Mouse (Mus musculus) mouse embryonic stem cell (cell line): Measurements from ENCODE around the gene Wdr49.
"Not testable (repeated sequence)": the region's sequence is repeated elsewhere in the genome, so short reads cannot be mapped to it uniquely, and the experiment has no call there.

Experiments used
- in situ Hi-C, 2 experiments: fragments of 300-500 bp; cut with MboI; formaldehyde crosslinking; loops; 1 replicate in 1 of 2; 3 replicates in 1 of 2; pipeline ENCODE4 v1.14.3; 2019 to 2020; ENCODE audit warnings: low sequenced_read_pairs in 2 of 2, low pct_unique_long_range_greater_than_20kb in 1 of 2, mixed read lengths in 1 of 2; ENCODE audit not compliant: unreplicated experiment in 1 of 2

Wdr49 gene

DNA sequence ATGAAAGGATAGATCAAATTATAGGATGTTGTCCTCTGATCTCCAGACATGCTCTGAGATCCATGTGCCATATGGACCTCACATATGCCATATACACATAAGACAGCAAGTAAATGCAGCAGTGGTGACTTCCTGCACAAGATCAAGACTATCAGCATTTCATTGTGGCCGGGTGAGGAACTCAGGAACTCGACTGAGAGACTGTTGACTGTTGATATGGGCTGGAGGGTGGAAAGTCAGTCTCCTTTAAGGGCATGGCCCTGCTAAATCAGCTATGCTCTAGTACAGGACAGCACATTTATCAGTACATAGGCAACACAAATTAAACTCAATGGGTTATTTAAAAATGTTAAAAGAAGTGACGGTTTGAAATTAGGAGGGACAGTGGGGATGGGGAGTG, 173.7 kb downstream of the Wdr49 start:
- in situ Hi-C loops = no loop called here

DNA sequence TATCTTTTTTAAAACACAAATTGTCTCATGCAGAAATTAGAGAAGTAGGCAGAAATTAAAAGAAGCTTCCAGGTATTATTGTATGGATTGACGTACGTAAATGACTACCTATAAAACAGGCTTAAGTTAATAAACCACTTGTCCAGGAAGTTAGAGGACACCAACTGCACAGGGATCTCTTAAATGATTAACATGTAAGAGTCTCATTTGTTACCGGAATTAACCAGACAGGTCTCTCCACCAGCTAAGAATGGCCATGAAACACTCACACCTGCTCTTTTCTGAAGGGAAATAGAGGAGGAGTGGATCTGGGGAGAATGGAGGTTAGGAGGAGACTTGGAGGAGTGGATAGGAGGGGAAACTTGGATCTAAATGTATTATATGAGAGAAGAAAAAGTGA, 176.4 kb downstream of the Wdr49 start:
- in situ Hi-C loops = no loop called here

DNA sequence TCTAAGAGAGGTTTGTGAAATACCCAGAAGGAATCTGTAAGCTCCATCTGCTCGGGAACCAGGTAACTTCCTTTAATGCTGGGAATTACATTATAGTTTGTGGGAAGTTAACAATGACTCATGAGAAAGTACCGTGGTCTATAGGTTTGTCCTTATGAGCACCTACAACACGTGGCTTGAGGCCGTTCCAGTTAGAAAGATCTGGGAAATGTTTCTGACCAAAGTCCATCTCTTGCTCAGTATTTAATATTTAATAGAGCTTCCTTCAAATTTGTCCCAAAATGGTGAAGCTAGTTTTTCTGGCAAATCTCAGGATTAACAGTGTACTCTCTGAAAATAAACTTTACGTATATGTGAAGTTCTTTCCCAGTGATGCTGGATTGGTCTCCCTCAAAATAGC, 177.3 kb downstream of the Wdr49 start:
- in situ Hi-C loops = no loop called here

DNA sequence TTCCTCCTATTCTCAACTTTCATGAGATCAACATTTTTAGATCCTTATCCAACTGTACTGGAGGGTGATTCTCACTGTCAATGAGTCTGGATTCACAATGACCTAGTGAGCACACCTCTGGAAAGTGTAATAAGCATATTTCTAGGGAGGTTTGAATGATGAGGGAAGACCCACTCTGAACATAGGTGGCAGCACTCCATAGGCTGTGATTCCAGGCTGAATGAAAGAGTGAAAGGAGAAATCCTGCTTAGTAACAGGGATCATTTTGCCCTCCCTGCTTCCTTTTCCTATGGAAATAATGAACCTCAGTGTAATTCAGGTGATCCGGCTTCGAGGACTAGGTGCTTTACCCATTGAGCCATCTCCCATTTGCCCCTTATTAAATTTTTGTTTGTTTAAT, 180.9 kb downstream of the Wdr49 start:
- in situ Hi-C loops = no loop called here

DNA sequence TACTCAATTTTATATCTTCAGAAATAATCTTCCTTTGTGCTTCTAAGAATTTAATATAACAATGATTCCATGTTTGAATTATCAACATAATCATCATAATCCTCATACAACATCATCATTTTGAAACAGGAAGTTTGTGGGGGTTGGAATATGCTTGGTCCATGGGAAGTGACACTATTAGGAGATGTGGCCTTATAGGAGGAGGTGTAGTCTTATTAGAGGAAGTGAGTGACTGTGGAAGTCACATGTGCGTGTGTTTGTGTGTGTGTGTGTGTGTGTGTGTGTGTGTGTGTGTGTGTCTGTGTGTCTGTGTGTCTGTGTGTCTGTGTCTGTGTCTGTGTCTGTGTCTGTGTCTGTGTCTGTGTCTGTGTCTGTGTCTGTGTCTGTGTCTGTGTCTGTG, 182.5 kb downstream of the Wdr49 start:
- in situ Hi-C loops = not testable (repeated sequence)

DNA sequence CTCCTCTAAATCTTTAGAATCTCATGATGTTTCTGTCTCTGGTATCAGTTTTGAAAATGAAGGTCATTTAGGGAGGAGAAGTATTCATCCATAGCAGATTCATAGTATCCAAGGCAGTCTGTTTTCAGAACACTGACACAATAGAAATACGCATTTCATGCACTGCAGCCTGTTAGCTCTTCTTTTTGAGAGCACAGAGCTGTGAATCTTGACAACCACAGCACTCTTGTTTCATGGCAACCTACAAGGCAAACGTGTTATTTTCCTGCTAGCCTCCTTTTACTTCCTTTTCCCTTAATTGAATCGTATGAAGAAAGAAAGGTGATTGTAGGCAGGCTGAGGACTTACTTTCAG, 184.2 kb downstream of the Wdr49 start:
- in situ Hi-C loops = no loop called here

DNA sequence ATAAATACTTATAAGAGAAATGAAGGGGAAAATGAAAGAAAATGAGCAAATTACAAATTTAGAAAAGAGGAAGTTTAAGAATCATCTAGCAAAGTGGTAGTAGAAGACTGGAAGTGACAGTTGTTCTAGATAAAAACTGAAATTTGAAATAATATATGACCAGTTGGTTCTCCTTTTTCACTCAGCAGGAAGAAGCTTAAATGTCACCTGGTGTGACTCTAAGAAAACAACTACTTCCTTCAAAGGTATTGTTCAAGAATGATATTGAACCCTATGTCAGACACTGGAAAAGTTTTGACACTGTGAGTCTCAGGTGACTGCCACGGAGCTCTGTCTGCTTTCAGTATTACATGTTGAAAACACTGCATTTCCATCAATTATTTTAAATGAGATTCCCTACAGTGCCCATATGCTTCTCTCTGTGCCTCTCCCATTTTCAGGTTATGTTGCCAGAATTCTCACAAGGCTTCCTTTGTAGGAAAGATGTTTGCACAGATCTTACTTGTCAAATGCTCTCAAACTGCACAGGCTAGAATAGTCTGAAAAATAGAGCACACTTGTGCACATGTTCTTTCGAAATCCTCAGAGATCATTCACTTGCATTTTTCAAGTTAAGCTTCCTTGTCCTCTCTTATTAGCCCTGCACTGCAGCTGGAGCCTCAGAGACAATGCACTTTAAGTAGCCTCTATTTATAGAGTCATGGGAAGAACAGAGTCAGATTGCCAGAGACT, 184.8 kb downstream of the Wdr49 start:
- in situ Hi-C loops = no loop called here

DNA sequence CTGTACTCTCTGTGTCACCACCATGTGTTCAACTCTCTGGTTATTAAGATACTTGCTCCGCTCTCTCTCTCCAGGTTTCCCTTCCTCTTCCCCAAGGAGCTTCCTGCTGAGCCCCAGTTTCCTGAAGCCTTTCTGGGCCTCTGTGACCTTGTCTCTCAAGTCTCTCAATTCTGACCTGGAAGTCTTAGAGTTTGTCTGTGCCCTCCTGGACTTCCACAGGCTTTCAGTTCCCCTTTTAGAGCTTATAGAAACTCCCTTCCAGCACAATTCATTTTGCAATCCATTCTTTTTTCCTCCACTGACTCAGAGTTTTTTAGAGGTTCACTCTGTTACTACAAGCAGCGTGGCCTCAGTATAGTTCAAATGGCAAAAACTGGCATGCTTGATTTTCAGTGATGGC, 188.7 kb downstream of the Wdr49 start:
- in situ Hi-C loops = no loop called here

DNA sequence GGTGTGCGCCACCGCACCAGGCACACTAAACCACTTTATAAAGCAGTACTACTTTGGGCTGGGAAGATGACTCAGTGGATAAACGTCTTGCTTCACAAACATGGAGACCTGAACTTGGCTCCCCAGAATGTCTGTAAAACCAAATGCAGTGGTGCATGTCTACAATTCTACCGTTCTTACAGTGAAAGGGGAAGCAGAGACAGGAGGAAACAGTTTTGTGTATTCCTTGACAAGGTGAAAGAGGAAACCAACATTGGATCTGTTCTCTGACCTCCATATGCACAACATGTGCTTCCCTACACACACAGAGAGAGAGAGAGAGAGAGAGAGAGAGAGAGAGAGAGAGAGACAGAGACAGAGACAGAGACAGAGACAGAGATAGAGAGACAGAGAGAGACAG, 204.5 kb downstream of the Wdr49 start:
- in situ Hi-C loops = no loop called here

DNA sequence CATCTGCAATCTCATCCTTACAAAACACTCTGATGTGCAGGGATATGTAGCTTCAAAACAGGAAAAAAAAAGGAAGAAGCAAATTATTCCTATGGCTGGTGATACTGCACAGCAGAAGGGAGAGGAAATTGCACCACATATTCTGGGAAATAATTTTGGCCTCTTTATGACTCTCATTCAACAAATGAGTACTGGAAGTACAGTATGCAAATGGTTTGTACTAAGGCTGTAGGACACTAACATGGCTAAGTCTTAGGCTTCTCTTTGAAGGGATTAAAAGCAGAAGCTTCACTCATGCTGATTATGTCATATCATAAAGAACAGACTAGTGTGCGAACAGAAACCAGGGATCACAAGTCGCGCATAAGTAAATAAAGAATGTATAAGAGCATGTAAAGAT, 205.4 kb downstream of the Wdr49 start:
- in situ Hi-C loops = no loop called here

DNA sequence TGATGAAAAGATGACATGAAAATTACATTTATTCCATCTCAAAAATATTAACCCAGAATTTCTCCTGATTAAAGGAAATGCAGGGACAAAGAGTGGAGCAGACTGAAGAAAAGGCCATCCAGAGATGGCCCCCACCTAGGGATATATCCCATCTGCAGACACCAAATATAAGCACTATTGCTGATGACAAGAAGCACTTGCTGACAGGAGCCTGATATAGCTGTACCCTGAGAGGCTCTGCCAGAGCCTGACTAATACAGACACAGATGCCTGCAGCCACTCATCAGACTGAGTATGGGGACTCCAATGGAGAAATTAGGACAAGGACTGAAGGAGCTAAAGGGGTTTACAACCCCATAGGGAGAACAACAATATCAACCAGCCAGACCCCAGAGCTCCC, 206.8 kb downstream of the Wdr49 start:
- in situ Hi-C loops = no loop called here

DNA sequence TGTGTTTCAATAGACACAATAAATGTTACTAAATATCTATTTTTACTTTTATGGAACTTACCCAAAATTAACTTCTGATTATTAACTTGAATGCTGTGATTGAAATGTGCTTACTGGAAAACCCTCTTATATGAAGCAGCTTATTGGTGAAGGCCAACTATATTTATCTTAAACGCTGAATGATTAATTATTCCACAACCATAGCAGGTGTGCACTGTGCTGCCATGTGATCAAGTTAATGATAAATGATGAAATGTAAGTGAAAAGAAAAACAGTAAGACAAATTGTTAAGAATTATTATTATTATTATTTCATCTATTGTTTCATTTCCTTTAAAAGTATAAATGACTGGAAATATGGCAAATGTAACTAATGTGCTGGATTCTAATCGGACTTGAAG, 212.0 kb downstream of the Wdr49 start, which contains the start of gene Serpini2:
TSS of gene Serpini2 (minus strand) at position 101 of the 400 bp plus-strand sequence.
- in situ Hi-C loops = no loop called here

DNA sequence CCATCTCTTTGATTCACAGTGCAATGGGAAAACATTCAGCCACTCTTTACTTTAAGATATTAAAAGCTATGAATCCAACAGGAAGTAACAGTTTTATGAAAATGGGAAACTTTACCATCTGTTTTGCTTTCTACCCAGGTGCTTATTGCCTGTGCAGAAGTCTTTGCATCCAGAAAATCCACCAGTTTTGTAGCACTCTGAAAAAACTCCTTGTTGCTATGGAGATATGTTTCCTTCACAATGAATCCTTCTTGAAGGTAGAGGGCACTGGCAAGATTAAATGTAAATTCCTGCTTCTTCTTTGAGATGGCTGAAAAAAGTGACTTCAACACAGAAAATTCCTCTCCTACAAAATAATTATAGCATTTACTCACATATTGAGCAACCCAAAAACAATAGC, 222.6 kb downstream of the Wdr49 start:
- in situ Hi-C loops = no loop called here
